Mouse (Mus musculus): ENCODE data around the gene Eif2ak3. TPM values are rescaled to one million over a fixed set of nuclear protein-coding genes. Genes with fewer than 3 reads are reported as not detected.
"Not testable (repeated sequence)": the region's sequence is repeated elsewhere in the genome, so short reads cannot be mapped to it uniquely, and the experiment has no call there.

The Eif2ak3 gene
- total RNA-seq (2015; ENCODE audit: low replicate concordance): 2.7 and 7.1 TPM in 2 replicates
- 7.2 and 7.8 TPM in 2 replicates for total RNA-seq (2017; ENCODE audit: low replicate concordance)

- peak; percentile 97 for ATAC-seq (replicated peaks; ENCODE audit: low FRiP score, poor library complexity, severe bottlenecking)
Observed at GRCm38 (mm10) chr6:70844002-70844804, at the start of gene Eif2ak3. TSS of gene Eif2ak3 (plus strand) at chr6:70844515.

GRCm38 (mm10) chr6:70796940-70797339 lies 47.4 kb upstream of the Eif2ak3 start:
- ATAC-seq (replicated peaks; ENCODE audit: low FRiP score, poor library complexity, severe bottlenecking): no peak

GRCm38 (mm10) chr6:70797581-70798251 lies 46.6 kb upstream of the Eif2ak3 start:
- peak; percentile 92 for ATAC-seq (replicated peaks; ENCODE audit: low FRiP score, poor library complexity, severe bottlenecking)

- ATAC-seq (replicated peaks; ENCODE audit: low FRiP score, poor library complexity, severe bottlenecking): peak; percentile 84
Observed at GRCm38 (mm10) chr6:70804632-70805031, 39.7 kb upstream of the Eif2ak3 start.

GRCm38 (mm10) chr6:70805267-70805666 lies 39.0 kb upstream of the Eif2ak3 start:
- peak; percentile 72 for ATAC-seq (replicated peaks; ENCODE audit: low FRiP score, poor library complexity, severe bottlenecking)

GRCm38 (mm10) chr6:70805820-70806513 lies 38.3 kb upstream of the Eif2ak3 start:
- ATAC-seq (replicated peaks; ENCODE audit: low FRiP score, poor library complexity, severe bottlenecking): peak; percentile 84

- no peak for ATAC-seq (replicated peaks; ENCODE audit: low FRiP score, poor library complexity, severe bottlenecking)
Observed at GRCm38 (mm10) chr6:70806514-70806912, 37.8 kb upstream of the Eif2ak3 start.

- ATAC-seq (replicated peaks; ENCODE audit: low FRiP score, poor library complexity, severe bottlenecking): no peak
Observed at GRCm38 (mm10) chr6:70810524-70810923, 33.8 kb upstream of the Eif2ak3 start.

- peak; percentile 82 for ATAC-seq (replicated peaks; ENCODE audit: low FRiP score, poor library complexity, severe bottlenecking)
Observed at GRCm38 (mm10) chr6:70811557-70812525, 32.5 kb upstream of the Eif2ak3 start.

- no peak for ATAC-seq (replicated peaks; ENCODE audit: low FRiP score, poor library complexity, severe bottlenecking)
Observed at GRCm38 (mm10) chr6:70812526-70812895, 31.8 kb upstream of the Eif2ak3 start.

- no peak for ATAC-seq (replicated peaks; ENCODE audit: low FRiP score, poor library complexity, severe bottlenecking)
Observed at GRCm38 (mm10) chr6:70813921-70814628, 30.2 kb upstream of the Eif2ak3 start.

GRCm38 (mm10) chr6:70814629-70814950 lies 29.7 kb upstream of the Eif2ak3 start:
- ATAC-seq (replicated peaks; ENCODE audit: low FRiP score, poor library complexity, severe bottlenecking): no peak

- no peak for ATAC-seq (replicated peaks; ENCODE audit: low FRiP score, poor library complexity, severe bottlenecking)
Observed at GRCm38 (mm10) chr6:70815471-70815870, 28.8 kb upstream of the Eif2ak3 start.

- no peak for ATAC-seq (replicated peaks; ENCODE audit: low FRiP score, poor library complexity, severe bottlenecking)
Observed at GRCm38 (mm10) chr6:70821566-70821965, 22.7 kb upstream of the Eif2ak3 start.

GRCm38 (mm10) chr6:70822386-70822910 lies 21.9 kb upstream of the Eif2ak3 start:
- no peak for ATAC-seq (replicated peaks; ENCODE audit: low FRiP score, poor library complexity, severe bottlenecking)

- not testable (repeated sequence) for ATAC-seq (replicated peaks; ENCODE audit: low FRiP score, poor library complexity, severe bottlenecking)
Observed at GRCm38 (mm10) chr6:70823277-70823676, 21.0 kb upstream of the Eif2ak3 start.

GRCm38 (mm10) chr6:70824085-70824986 lies 20.0 kb upstream of the Eif2ak3 start:
- peak; percentile 98 for ATAC-seq (replicated peaks; ENCODE audit: low FRiP score, poor library complexity, severe bottlenecking)

- ATAC-seq (replicated peaks; ENCODE audit: low FRiP score, poor library complexity, severe bottlenecking): no peak
Observed at GRCm38 (mm10) chr6:70824987-70825337, 19.4 kb upstream of the Eif2ak3 start.

Data from erythroblast, adult 5-6 weeks (primary cell).